Mouse (Mus musculus) WW6 (cell line): Measurements from ENCODE around the gene Slc39a7.
"Not testable (repeated sequence)": the region's sequence is repeated elsewhere in the genome, so short reads cannot be mapped to it uniquely, and the experiment has no call there.

Experiments used
- DNase-seq: peaks from one replicate; pipeline ENCODE4 v3.0.0-alpha.2; 2013; ENCODE audit warnings: low read depth, low spot score

Gene Slc39a7

DNA sequence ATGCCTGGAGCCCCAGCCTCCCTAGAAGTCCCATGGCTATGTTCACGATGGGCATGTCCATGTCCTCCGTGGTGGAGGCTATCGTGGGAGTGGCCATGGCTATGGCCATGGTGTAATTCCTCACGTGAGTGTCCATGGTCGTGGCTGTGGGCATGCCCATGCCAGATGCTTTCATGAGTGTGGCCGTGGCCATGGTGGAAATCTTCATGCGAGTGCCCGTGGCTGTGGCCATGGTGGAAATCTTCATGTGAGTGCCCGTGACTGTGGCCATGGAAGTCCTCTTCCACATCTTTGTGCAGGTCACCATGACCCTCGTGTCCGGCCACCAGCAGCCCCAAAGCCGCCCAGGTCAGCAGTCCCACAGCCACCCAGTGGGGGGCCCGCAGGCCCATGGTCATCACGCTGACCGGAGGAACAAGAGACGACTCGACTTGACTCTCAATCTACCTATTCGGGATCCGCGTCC, 588 bp downstream of the Slc39a7 start:
- DNase-seq, result no peak

GRCm38 (mm10) chr17:34029890-34030595, 1.4 kb downstream of the Slc39a7 start:
- DNase-seq, result no peak

- no peak for DNase-seq
Observed at GRCm38 (mm10) chr17:34029150-34029889, 2.2 kb downstream of the Slc39a7 start.

GRCm38 (mm10) chr17:34028501-34029149, 2.9 kb downstream of the Slc39a7 start:
- DNase-seq, result no peak

DNA sequence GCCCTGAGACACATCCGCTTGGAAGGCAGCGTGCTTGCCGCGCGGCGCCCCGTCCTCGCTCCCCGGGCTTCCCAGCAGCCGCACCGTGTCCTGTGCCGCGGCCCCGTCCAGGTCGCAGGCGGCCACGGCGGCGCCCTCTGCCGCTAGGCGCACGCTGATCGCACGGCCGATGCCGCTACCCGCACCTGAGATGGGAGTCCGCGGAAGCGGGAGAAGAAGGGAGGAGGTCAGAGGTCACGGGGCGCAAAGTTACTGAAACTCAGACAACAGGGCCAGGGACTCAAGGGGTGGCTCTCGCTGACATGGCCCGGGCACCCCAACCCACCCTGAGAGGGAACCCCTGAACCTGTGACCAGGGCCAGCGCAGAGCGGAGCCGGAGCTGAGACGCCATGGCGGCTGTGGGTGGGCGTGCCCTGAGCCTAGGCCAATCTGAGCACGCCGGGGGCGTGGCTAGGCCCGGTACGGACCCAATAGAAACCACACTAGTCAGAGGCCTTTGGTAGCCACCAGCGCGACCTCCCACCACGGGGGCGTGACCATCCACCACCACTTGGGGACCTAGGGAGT, 3.7 kb downstream of the Slc39a7 start, which contains the start of gene H2-Ke6:
H2-Ke6 (minus strand) TSS at position 405 of the 568 bp plus-strand sequence.
- peak; percentile 89 for DNase-seq

GRCm38 (mm10) chr17:34026917-34027655, 4.4 kb downstream of the Slc39a7 start:
- DNase-seq, result no peak

DNA sequence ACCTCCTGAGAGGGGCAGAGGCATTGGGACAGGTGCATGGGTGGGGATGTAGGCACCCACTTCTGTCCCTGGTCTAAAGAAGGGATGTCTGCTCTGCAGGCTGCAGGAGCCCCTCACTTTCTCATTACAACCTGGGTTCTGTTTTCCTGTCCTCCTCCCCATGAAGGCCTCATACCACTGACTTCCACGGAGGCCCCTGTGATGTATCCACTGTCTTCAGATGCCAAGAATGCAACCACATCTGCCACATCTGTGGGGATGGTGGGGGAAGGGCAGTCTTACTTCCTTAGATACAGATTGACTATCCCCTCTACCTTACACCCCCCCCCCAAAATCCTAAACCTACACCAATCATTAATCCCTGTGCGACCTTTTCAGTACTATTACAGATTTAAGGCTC, 5.3 kb downstream of the Slc39a7 start:
- DNase-seq, result no peak

DNA sequence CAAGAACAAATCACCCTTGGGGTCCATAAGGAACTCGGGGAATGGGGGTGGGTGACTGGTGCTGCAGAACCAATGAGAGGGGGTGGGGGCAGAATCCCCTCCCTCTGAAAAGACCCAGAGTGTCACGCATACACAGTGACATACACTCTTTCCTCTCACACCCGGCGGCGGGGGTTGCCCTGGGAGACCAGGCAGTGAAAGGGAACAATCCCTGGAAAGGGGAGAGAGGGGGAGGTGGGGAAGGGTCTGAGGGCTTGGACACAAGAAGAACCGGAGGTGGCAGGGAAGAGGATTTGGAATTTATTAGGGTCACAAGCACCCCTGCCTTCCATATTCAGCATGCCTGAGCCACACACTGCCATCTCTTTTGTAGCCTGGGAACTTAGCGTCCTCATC, 5.7 kb downstream of the Slc39a7 start:
- no peak for DNase-seq

DNA sequence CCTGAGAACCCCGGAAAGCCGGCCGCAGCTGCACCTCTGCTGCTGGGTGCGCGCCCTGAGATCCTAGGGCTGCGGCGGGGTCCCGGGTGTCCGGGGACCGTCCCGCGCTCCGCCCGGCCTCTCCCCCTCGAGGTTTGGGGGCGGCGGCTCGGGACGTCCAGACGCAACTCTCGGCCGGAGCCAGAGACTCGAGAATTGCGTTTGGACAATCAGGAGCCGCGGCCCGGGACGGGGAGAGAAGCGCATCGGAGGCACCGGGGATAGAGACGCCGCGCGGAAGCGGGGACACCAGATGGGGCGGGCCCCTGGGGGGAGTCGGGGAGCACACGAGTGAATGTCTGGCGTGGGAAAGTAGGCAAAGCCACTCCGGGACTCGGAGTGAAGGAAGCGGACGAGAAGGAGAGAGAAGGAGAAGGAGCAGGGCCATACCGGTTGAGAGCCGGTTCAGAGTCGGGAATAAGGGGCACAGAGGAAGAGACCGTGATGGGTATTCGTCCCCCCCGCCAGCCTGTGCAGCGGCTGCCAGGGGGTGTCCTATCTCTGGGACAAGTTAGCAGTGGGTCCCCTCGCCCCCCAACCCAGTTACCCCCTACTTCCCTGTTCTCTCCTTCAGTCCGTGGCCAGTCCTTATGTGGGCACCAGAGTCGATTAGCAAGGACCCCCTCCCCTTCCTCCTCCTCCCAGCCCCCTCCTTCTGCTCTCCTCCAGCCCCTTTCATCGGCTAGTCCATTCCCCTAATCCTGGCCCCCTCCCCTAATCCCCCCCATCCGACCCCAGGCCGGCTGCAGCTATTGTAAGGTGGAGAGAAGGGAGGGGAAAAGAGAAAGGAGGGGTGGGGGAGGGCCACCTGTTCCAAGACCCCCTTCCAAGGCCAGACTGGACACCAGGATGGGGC, 6.4 kb downstream of the Slc39a7 start:
- no peak for DNase-seq

DNA sequence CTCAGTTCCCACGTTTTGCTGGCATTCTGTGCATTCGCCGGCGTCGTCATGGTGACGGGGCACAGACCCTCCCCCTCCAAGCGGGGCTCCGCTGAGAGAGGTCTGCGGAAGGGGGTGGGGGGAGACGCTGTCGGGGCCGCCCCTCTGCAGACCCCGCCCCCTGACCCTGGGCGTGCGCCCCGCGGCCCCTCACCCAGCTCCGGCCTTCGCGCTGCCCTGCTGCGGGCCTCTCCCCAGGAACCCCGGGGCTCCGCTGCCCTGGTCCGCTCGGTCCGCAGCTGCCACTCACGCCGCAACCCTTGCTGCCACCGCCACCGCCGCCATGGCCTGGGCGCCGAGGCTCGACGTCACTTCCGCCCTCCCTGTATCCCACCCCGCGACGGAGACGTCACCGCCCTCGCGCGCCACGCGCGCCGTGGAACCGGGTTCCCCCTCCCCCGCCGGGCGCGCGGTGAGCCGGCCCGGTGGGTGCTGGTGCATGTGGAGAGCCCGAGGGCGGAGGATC, 7.1 kb downstream of the Slc39a7 start, which contains the start of gene Ring1:
Ring1 (minus strand) TSS at position 364 of the 505 bp plus-strand sequence.
- no peak for DNase-seq

- DNase-seq, result no peak
Observed at GRCm38 (mm10) chr17:34023678-34024077, 7.8 kb downstream of the Slc39a7 start.

- no peak for DNase-seq
Observed at GRCm38 (mm10) chr17:34022987-34023386, 8.5 kb downstream of the Slc39a7 start.

GRCm38 (mm10) chr17:34022414-34022783, 9.1 kb downstream of the Slc39a7 start:
- no peak for DNase-seq

DNA sequence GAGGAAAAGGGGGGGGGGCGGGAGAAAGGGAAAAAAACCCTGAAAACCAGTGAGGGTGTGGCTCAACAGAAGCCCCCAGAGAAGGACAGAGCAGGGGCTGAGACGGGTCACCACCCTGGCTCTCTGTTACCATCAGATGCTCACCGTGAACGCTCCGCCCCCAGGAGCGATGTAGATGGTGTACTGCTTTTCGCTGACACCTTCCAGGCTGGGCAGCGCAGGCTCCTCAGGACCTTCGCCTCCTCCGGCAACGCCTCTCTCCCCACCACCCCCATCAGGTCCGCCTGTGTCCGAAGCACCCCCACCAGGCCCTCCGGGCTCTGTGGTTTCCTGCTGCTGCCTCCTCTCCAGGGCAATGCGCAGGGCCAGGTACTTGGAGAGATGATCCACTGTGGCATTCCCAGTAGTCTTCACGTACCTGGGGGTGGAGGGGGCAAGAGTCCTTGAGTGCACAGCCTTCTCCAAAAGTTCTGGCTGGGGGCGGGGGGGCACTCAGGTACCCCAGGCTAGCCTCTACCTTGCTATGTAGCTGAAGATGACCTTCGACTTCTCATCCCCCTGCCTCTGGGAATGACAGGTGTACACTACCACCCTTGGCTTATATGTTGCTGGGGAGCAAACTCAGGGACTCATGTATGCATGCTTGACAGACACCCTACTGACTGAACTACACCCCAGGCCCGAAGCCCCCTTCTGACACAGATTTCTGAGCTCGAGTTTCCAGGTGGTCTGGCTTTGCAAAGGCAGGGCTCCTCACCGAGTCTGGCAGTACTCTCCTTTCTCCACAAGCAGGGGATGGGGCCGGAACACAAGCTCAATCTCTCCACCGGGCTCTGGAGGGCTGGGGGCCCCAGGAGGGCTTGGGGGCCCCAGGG, 9.7 kb downstream of the Slc39a7 start:
- DNase-seq, result no peak

- DNase-seq, result no peak
Observed at GRCm38 (mm10) chr17:34013436-34013835, 18.0 kb downstream of the Slc39a7 start.

- DNase-seq, result no peak
Observed at GRCm38 (mm10) chr17:34010156-34010555, 21.3 kb downstream of the Slc39a7 start.

GRCm38 (mm10) chr17:34006570-34006969, 24.9 kb downstream of the Slc39a7 start:
- DNase-seq, result no peak

GRCm38 (mm10) chr17:34003426-34003825, 28.1 kb downstream of the Slc39a7 start:
- no peak for DNase-seq

DNA sequence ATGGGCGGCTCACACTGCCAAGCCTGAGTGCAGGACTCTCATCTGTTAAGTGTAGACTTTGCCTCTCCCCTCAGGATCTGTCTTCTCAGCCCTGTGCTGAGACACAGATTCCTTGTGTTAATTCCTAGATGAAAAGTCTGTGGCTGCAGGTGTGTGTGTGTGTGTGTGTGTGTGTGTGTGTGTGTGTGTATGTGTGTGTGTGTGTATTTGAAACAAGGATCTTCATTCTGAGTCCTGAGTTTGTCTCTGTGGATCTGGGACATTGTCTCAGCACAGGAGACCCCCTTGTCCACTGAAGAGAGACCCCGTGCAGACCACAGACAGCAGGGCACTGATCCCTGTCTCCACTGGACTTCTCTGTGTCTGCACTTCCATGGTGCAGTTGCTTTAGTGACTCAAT, 30.7 kb downstream of the Slc39a7 start:
- DNase-seq, result not testable (repeated sequence)
